Mouse (Mus musculus) limb, embryonic 14.5 days (tissue): ENCODE data around the gene Ccl26. TPM values are rescaled to one million over a fixed set of nuclear protein-coding genes. Genes with fewer than 3 reads are reported as not detected.

Experiments used
- ATAC-seq: fragments of 200-750 bp; cut with Nextera tagmentation; 2 replicates; pipeline ENCODE4 v1.8.0; 2017; ENCODE audit warnings: low read depth, moderate number of reproducible peaks, moderate TSS enrichment; ENCODE audit not compliant: low FRiP score
- DNase-seq: peaks from one replicate; pipeline ENCODE4 v3.0.0-alpha.2; 2015; ENCODE audit warnings: low spot score
- H3K27ac ChIP-seq: fragments of 300-500 bp; sonication (generic); replicated peaks from 2 replicates; pipeline ENCODE4 v1.5.1; 2014; ENCODE audit warnings: low read depth, mild to moderate bottlenecking, low read length, moderate library complexity, mixed read lengths
- H3K27me3 ChIP-seq: fragments of 300-500 bp; sonication (generic); 2 replicates; pipeline ENCODE4 v1.6.1; 2014; ENCODE audit warnings: low read length, mixed read lengths; ENCODE audit not compliant: control insufficient read depth, insufficient read depth
- H3K36me3 ChIP-seq: fragments of 300-500 bp; sonication (generic); 2 replicates; pipeline ENCODE4 v1.6.1; 2014; ENCODE audit warnings: mild to moderate bottlenecking, low read length, moderate library complexity, mixed read lengths; ENCODE audit not compliant: control insufficient read depth, insufficient read depth
- H3K4me1 ChIP-seq: fragments of 300-500 bp; sonication (generic); 2 replicates; pipeline ENCODE4 v1.6.1; 2014; ENCODE audit warnings: antibody characterized with exemption, low read length, mixed read lengths; ENCODE audit not compliant: control insufficient read depth, insufficient read depth
- H3K4me2 ChIP-seq: fragments of 300-500 bp; sonication (generic); replicated peaks from 2 replicates; pipeline ENCODE4 v1.6.1; 2014; ENCODE audit warnings: low read depth, mild to moderate bottlenecking, low read length, moderate library complexity; ENCODE audit not compliant: severe bottlenecking
- H3K4me3 ChIP-seq: fragments of 300-500 bp; sonication (generic); replicated peaks from 2 replicates; pipeline ENCODE4 v1.5.1; 2014; ENCODE audit warnings: low read length
- H3K9ac ChIP-seq: fragments of 300-500 bp; sonication (generic); 2 replicates; pipeline ENCODE4 v1.6.1; 2014; ENCODE audit warnings: mild to moderate bottlenecking, low read depth, low read length, moderate library complexity; ENCODE audit not compliant: severe bottlenecking
- H3K9me3 ChIP-seq: fragments of 300-500 bp; sonication (generic); 2 replicates; pipeline ENCODE4 v1.6.1; 2016; ENCODE audit warnings: low read length; ENCODE audit not compliant: control insufficient read depth
- POLR2A ChIP-seq: fragments of 200-500 bp; IDR thresholded peaks from 2 replicates; pipeline ENCODE4 v1.8.0; 2012; ENCODE audit warnings: inconsistent platforms, mild to moderate bottlenecking, moderate library complexity, borderline replicate concordance; ENCODE audit not compliant: insufficient read depth, insufficient read length; ENCODE audit errors: extremely low read depth
- WGBS: fragments of 180-500 bp; shearing (Covaris S2); extraction: QIAGEN DNeasy Blood & Tissue Kit; methylation state at CpG from one replicate; pipeline ENCODE4 v1.1.7; 2014; 5-methylcytosine and 5-hydroxymethylcytosine counted together
- polyA plus RNA-seq, 2 experiments: library from polyadenylated mRNA; depleted of rRNA in 1 of 2; stranded (reverse) in 1 of 2; unstranded in 1 of 2; fragments of >200 nt; fragmentation: Nextera tagmentation in 1 of 2; extraction: Ambion mirVana in 1 of 2; gene quantifications; 2 replicates each; pipeline versions ENCODE4 v1.2.1 to v1.2.3; 2012 to 2014

The Ccl26 gene
- polyA plus RNA-seq, 2 experiments = not detected

DNA sequence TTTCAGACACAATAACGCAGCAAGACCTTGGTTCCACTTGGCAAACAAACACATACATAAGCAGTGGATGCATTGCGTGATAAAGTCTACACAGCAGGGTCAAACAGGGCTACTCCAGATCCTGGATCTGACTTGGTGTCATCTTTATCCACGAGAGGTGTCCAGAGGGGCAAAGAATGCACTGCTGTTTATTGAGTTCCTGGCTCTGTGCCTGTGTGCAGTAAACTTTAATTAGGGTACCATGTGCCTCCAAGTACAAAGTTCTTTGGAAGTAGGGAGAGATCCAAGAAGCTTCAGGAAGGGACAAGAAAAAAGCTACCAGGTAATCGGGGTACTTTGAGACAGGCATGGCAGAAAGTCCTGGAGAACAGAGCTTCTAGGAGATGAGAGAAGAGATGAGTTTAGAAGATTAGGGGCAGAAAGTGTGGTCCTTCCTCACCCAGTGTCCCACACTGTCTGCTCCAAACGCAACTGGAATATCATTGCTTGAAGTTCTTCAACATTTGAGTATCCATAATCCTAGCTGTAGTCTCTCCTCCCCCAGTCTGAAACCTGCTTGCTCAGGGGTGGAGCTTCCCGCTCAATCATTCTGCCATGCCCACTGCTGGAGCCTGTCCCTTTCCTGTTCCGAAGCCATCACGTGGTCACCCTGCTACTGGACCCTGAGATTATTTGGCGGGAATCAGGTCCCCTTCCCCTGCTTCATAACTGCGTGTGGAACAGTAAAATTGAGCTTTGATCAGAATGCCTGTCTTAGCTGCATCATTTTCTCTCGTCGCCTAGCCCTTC lies 26.8 kb upstream of the Ccl26 start:
- WGBS = 78% methylated on average over 10 of the region's 12 CpGs
- DNase-seq = no peak
- Histone ChIP-seq H3K4me2 (no peak overlapping the region), H3K27ac (no peak overlapping the region), H3K9me3 (peaks cover 9% of the 10 kb centered on the region; the same call in 1 of the 2 replicates), H3K27me3 (no peaks in the 10 kb centered on the region), H3K4me1 (no peaks in the 10 kb centered on the region), H3K36me3 (no peaks in the 10 kb centered on the region), H3K4me3 (no peak overlapping the region), H3K9ac (no peak overlapping the region)
- no peak for TF ChIP-seq POLR2A
- ATAC-seq = no peak

DNA sequence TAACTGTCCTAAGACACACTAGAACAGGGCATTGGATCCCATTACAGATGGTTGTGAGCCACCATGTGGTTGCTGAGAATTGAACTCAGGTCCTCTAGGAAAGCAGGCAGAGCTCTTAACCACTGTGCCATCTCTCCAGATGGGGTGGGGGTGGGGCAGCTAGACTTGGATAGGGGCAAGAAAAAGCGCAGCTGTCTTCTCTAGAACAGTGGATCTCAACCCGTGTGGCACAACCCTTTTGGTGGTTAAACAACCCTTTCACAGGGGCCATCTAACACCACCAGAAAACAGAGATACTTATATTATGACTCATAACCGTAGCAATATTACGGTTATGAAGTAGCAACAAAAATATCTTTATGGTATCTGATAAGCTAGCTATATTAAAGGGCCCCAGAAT lies 24.4 kb upstream of the Ccl26 start:
- Histone ChIP-seq H3K9ac (no peak overlapping the region), H3K4me2 (no peak overlapping the region), H3K9me3 (peaks cover 9% of the 10 kb centered on the region; the same call in 1 of the 2 replicates), H3K4me1 (no peaks in the 10 kb centered on the region), H3K4me3 (no peak overlapping the region), H3K36me3 (no peaks in the 10 kb centered on the region), H3K27me3 (no peaks in the 10 kb centered on the region), H3K27ac (no peak overlapping the region)
- 89% methylated on average over 4 of the region's 4 CpGs for WGBS
- no peak for TF ChIP-seq POLR2A
- DNase-seq (no peak), ATAC-seq (no peak)

DNA sequence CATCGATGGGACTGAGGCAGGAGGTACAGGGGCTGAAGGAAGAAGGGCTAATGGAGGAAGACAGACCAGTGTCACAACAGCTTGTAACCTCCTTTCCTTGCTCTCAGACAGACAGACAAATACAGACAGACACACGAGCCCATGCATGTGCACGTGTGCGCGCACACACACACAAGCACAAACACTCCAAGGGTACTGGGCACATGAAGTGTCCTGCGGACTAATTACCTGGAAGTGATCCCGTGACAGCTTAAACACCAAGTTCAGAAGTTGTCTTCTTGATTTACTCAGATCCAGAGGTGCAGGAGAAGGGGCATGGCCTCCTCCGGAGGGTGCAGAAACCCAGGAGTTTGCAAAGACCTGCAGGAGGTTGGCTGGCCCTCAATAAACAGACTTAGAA lies 22.3 kb upstream of the Ccl26 start:
- 89% methylated on average over 8 of the region's 8 CpGs for WGBS
- DNase-seq (no peak), ATAC-seq (no peak)
- Histone ChIP-seq H3K27ac (no peak overlapping the region), H3K4me3 (no peak overlapping the region), H3K4me1 (no peaks in the 10 kb centered on the region), H3K36me3 (no peaks in the 10 kb centered on the region), H3K27me3 (no peaks in the 10 kb centered on the region), H3K9ac (no peak overlapping the region), H3K9me3 (peaks cover 4% of the 10 kb centered on the region; the same call in 1 of the 2 replicates), H3K4me2 (no peak overlapping the region)
- TF ChIP-seq POLR2A = no peak

DNA sequence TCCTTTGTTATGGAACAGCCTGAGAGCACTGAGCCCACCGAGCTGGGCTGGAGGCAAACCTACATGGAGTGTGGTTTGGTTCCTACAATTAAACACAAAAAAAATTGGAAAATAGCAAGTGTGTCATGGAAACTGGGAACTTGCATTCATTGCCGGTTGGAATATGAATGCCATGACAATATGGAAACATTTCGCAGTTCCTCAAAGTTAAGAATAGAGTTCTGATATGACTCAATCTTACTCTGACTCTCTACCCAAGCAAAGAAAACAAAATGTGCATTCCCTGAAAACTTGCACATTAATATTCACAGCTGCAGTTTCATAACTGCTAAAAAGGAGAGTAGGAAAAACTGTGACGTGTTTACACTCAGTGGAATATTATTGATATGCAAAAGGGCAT lies 19.0 kb upstream of the Ccl26 start:
- Histone ChIP-seq H3K4me2 (no peak overlapping the region), H3K4me3 (no peak overlapping the region), H3K27ac (no peak overlapping the region), H3K27me3 (no peaks in the 10 kb centered on the region), H3K36me3 (no peaks in the 10 kb centered on the region), H3K9ac (no peak overlapping the region), H3K4me1 (no peaks in the 10 kb centered on the region), H3K9me3 (no peaks in the 10 kb centered on the region)
- DNase-seq (no peak), ATAC-seq (no peak)
- no peak for TF ChIP-seq POLR2A
- 86% methylated on average over 4 of the region's 4 CpGs for WGBS

DNA sequence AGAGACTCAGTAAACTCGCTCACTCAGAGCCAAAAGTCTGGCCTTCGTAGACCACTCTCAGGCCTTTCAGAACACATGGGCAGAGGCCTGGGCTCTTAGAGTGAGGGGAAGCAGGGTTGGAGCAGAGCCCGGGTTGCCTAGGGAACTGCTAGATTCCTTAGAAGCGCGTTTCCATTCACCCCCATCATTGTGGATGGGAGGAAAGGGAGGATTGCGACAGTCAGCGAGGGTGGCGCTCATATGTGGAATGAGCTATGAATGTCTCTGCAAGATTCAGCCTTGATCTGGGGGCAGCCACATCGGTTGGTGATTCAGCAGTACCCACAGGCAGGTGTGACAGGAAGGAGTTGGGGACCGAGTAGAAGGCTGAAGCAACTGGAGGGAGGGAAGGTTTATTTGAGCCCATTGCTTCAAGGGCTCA lies 16.0 kb upstream of the Ccl26 start:
- TF ChIP-seq POLR2A = no peak
- 85% methylated on average over 10 of the region's 10 CpGs for WGBS

More for the DNA sequence above, 16.0 kb upstream of the Ccl26 start:
- Histone ChIP-seq H3K9ac (no peak overlapping the region), H3K27ac (no peak overlapping the region), H3K4me1 (no peaks in the 10 kb centered on the region), H3K9me3 (no peaks in the 10 kb centered on the region), H3K36me3 (no peaks in the 10 kb centered on the region), H3K27me3 (no peaks in the 10 kb centered on the region), H3K4me3 (no peak overlapping the region), H3K4me2 (no peak overlapping the region)
- DNase-seq (no peak), ATAC-seq (no peak)
